Mouse (Mus musculus) midbrain, embryonic 11.5 days (tissue): ENCODE measurements at regions not wholly inside any gene's neighbourhood (a gene's known extent, or its start where the extent isn't known, plus 50 kb on each side); places are given as distances from the start of the nearest gene placed in this dataset.

ENCODE experiments used
- ATAC-seq: fragments of 200-750 bp; cut with Nextera tagmentation; 2 replicates; pipeline ENCODE4 v1.8.0; 2017; ENCODE audit warnings: moderate TSS enrichment, moderate library complexity; ENCODE audit not compliant: low FRiP score
- DNase-seq: peaks from one replicate; pipeline ENCODE4 v3.0.0; 2015; ENCODE audit warnings: low spot score; ENCODE audit errors: missing footprints
- H3K27ac ChIP-seq: fragments of 300-500 bp; sonication (generic); 2 replicates; pipeline ENCODE4 v1.5.1; 2014; ENCODE audit warnings: low read depth, low read length
- H3K27me3 ChIP-seq: fragments of 300-500 bp; sonication (generic); 2 replicates; pipeline ENCODE4 v1.6.1; 2014; ENCODE audit warnings: mild to moderate bottlenecking, low read length, moderate library complexity, mixed read lengths; ENCODE audit not compliant: control insufficient read depth, insufficient read depth
- H3K36me3 ChIP-seq: fragments of 300-500 bp; sonication (generic); 2 replicates; pipeline ENCODE4 v1.6.1; 2014; ENCODE audit warnings: mild to moderate bottlenecking, low read length, moderate library complexity, mixed read lengths; ENCODE audit not compliant: control insufficient read depth, insufficient read depth
- H3K4me1 ChIP-seq: fragments of 300-500 bp; sonication (generic); 2 replicates; pipeline ENCODE4 v1.6.1; 2014; ENCODE audit warnings: low read length; ENCODE audit not compliant: control insufficient read depth, insufficient read depth
- H3K4me2 ChIP-seq: fragments of 300-500 bp; sonication (generic); 2 replicates; pipeline ENCODE4 v1.6.1; 2014; ENCODE audit warnings: mild to moderate bottlenecking, moderate library complexity
- H3K4me3 ChIP-seq: fragments of 300-500 bp; sonication (generic); 2 replicates; pipeline ENCODE4 v1.5.1; 2014; ENCODE audit warnings: low read depth, low read length
- H3K9ac ChIP-seq: fragments of 300-500 bp; sonication (generic); 2 replicates; pipeline ENCODE4 v1.6.1; 2014; ENCODE audit warnings: low read length
- H3K9me3 ChIP-seq: fragments of 300-500 bp; sonication (generic); 2 replicates; pipeline ENCODE4 v1.6.1; 2016; ENCODE audit warnings: low read length; ENCODE audit not compliant: control insufficient read depth
- WGBS: fragments of 180-500 bp; shearing (Covaris S2); extraction: QIAGEN DNeasy Blood & Tissue Kit; methylation state at CpG from one replicate; pipeline ENCODE4 v1.1.7; 2014; 5-methylcytosine and 5-hydroxymethylcytosine counted together

GRCm38 (mm10) chr1:73221863-73222262 is 206.2 kb upstream of the Tnp1 start:
- Histone ChIP-seq H3K9ac (no peak overlapping the region), H3K4me3 (no peak overlapping the region), H3K27ac (no peak overlapping the region), H3K4me1 (no peaks in the 10 kb centered on the region), H3K4me2 (no peak overlapping the region), H3K27me3 (no peaks in the 10 kb centered on the region), H3K9me3 (no peaks in the 10 kb centered on the region), H3K36me3 (no peaks in the 10 kb centered on the region)
- ATAC-seq (no peak), DNase-seq (no peak)
- 39% methylated on average over 2 of the region's 2 CpGs for WGBS

DNA sequence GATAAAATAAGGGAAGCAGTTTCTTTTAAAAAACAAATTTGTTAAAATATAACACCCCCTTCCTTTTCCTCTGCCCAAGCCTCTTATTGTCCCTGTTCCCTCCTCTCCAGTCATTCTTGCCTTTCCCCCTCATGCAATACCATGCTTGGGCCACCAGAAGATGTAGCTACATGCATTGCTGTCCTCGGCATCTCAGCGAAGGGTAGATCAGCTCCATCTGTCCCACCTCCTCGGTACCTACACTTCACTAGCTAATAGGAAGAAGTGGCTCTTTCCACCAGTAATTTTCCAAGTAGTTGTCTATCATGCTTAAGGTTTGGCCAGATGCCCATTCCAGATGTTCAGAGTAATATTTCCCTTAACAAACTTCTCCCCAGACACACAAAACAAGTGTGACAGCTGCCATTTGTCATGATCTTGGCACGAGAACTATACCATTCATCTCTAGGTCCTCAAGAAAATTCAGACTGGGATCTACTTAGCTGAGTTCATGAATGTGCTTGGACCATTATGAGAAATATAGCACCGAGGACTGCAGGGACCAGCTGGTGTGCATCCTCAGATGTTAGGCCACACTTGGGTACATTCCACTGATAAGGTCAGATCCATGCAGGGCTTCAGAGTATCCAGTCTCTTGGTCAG is 198.7 kb upstream of the Tnp1 start:
- no peak for ATAC-seq
- H3K4me1 ChIP-seq: no peaks in the 10 kb centered on the region
- 89% methylated on average over 5 of the region's 5 CpGs for WGBS

DNA sequence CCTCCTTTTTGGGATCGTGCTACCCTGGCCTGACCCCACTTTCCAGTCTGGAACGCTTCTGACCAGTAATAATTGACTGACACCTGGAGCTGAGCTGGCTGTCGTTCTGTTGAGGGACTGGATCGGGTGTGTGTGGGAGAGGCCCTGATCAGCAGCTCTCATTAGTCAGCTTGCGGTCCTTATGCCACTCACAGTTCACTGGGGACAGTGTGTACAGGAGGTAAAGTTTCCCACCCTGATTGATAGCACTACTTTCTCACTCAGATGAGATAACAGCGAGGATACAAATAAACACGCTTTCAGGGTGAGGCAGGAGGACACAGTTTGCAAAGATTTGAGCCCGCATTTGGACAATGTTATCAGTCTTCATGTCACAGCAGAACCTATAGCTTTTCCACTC is 191.7 kb upstream of the Tnp1 start:
- no peaks in the 10 kb centered on the region for H3K9me3 ChIP-seq
- 89% methylated on average over 8 of the region's 8 CpGs for WGBS
- H3K27me3 ChIP-seq: no peaks in the 10 kb centered on the region
- no peak overlapping the region for H3K9ac ChIP-seq
- no peaks in the 10 kb centered on the region for H3K36me3 ChIP-seq
- H3K4me3 ChIP-seq: no peak overlapping the region
- no peak overlapping the region for H3K27ac ChIP-seq
- no peaks in the 10 kb centered on the region for H3K4me1 ChIP-seq
- ATAC-seq (no peak), DNase-seq (no peak)
- H3K4me2 ChIP-seq: no peak overlapping the region

More for the DNA sequence above, 198.7 kb upstream of the Tnp1 start:
- H3K27me3 ChIP-seq: no peaks in the 10 kb centered on the region
- H3K27ac ChIP-seq: no peak overlapping the region
- H3K9me3 ChIP-seq: no peaks in the 10 kb centered on the region
- H3K36me3 ChIP-seq: no peaks in the 10 kb centered on the region
- no peak overlapping the region for H3K4me3 ChIP-seq
- no peak for DNase-seq
- no peak overlapping the region for H3K9ac ChIP-seq
- H3K4me2 ChIP-seq: no peak overlapping the region

GRCm38 (mm10) chr1:73205788-73206187 is 190.1 kb upstream of the Tnp1 start:
- Histone ChIP-seq H3K4me3 (no peak overlapping the region), H3K9me3 (no peaks in the 10 kb centered on the region), H3K27me3 (no peaks in the 10 kb centered on the region), H3K4me1 (no peaks in the 10 kb centered on the region), H3K4me2 (no peak overlapping the region), H3K36me3 (no peaks in the 10 kb centered on the region), H3K27ac (no peak overlapping the region), H3K9ac (no peak overlapping the region)
- ATAC-seq (no peak), DNase-seq (no peak)
- 80% methylated on average over 1 of the region's 1 CpGs for WGBS

- Histone ChIP-seq H3K9me3 (no peaks in the 10 kb centered on the region), H3K4me1 (no peaks in the 10 kb centered on the region), H3K36me3 (no peaks in the 10 kb centered on the region), H3K27ac (no peak overlapping the region), H3K4me2 (no peak overlapping the region), H3K9ac (no peak overlapping the region), H3K27me3 (no peaks in the 10 kb centered on the region), H3K4me3 (no peak overlapping the region)
- no peak for ATAC-seq
- 85% methylated on average over 2 of the region's 2 CpGs for WGBS
- no peak for DNase-seq
Measured at GRCm38 (mm10) chr1:73200112-73200511, 184.4 kb upstream of the Tnp1 start.

- Histone ChIP-seq H3K27ac (no peak overlapping the region), H3K27me3 (no peaks in the 10 kb centered on the region), H3K4me1 (no peaks in the 10 kb centered on the region), H3K9me3 (no peaks in the 10 kb centered on the region), H3K4me2 (no peak overlapping the region), H3K4me3 (no peak overlapping the region), H3K9ac (no peak overlapping the region), H3K36me3 (no peaks in the 10 kb centered on the region)
- DNase-seq: no peak
- no peak for ATAC-seq
- 80% methylated on average over 5 of the region's 5 CpGs for WGBS
Measured at GRCm38 (mm10) chr1:73190832-73191231, 175.1 kb upstream of the Tnp1 start.

DNA sequence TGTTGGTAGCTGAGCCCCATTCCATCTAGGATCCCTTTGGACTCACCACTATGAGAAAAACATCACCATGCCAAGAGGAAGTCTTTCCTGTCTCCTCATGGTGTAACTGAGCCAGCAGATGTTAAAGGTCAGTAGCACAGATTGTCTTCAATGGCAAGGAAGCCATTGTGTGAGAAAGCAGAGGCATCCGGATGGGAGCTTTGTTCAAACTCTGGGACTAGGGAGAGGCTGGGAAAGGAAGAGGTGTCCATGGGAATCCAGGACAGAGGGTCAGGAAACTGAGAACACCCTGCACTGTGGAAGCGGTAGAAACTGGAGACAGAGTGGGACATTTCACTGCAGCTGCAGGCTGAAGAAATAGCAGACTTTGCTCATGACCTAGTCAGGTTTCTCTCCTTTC is 173.1 kb upstream of the Tnp1 start:
- Histone ChIP-seq H3K9ac (no peak overlapping the region), H3K4me2 (no peak overlapping the region), H3K27ac (no peak overlapping the region), H3K4me1 (no peaks in the 10 kb centered on the region), H3K4me3 (no peak overlapping the region), H3K36me3 (no peaks in the 10 kb centered on the region), H3K9me3 (no peaks in the 10 kb centered on the region), H3K27me3 (no peaks in the 10 kb centered on the region)
- ATAC-seq: no peak
- DNase-seq: no peak
- 60% methylated on average over 2 of the region's 2 CpGs for WGBS

- whole genome bisulfite sequencing: 87% methylated on average over 6 of the region's 6 CpGs
- Histone ChIP-seq H3K36me3 (no peaks in the 10 kb centered on the region), H3K4me3 (no peak overlapping the region), H3K9me3 (no peaks in the 10 kb centered on the region), H3K9ac (no peak overlapping the region), H3K27ac (no peak overlapping the region), H3K4me2 (no peak overlapping the region), H3K4me1 (no peaks in the 10 kb centered on the region), H3K27me3 (no peaks in the 10 kb centered on the region)
- no peak for DNase-seq
- no peak for ATAC-seq
Measured at GRCm38 (mm10) chr1:73184477-73184876, 168.8 kb upstream of the Tnp1 start.

GRCm38 (mm10) chr1:73178810-73179209 is 163.1 kb upstream of the Tnp1 start:
- H3K9ac ChIP-seq: no peak overlapping the region
- DNase-seq (no peak), ATAC-seq (no peak)
- H3K4me3 ChIP-seq: no peak overlapping the region
- no peak overlapping the region for H3K4me2 ChIP-seq
- WGBS: 83% methylated on average over 3 of the region's 3 CpGs
- H3K27me3 ChIP-seq: no peaks in the 10 kb centered on the region
- no peaks in the 10 kb centered on the region for H3K4me1 ChIP-seq
- no peaks in the 10 kb centered on the region for H3K9me3 ChIP-seq
- no peaks in the 10 kb centered on the region for H3K36me3 ChIP-seq
- H3K27ac ChIP-seq: no peak overlapping the region
